Mouse (Mus musculus): ENCODE measurements at regions not wholly inside any gene's neighbourhood (a gene's known extent, or its start where the extent isn't known, plus 50 kb on each side); places are given as distances from the start of the nearest gene placed in this dataset.
"Not testable (repeated sequence)": the region's sequence is repeated elsewhere in the genome, so short reads cannot be mapped to it uniquely, and the experiment has no call there.

- no peak for DNase-seq
Observed at GRCm38 (mm10) chr10:46087766-46088165, 510.1 kb downstream of the Hace1 start.

GRCm38 (mm10) chr10:46100837-46101236 is 523.2 kb downstream of the Hace1 start:
- DNase-seq = no peak

- DNase-seq = no peak
Observed at GRCm38 (mm10) chr10:46108810-46109209, 531.2 kb downstream of the Hace1 start.

DNA sequence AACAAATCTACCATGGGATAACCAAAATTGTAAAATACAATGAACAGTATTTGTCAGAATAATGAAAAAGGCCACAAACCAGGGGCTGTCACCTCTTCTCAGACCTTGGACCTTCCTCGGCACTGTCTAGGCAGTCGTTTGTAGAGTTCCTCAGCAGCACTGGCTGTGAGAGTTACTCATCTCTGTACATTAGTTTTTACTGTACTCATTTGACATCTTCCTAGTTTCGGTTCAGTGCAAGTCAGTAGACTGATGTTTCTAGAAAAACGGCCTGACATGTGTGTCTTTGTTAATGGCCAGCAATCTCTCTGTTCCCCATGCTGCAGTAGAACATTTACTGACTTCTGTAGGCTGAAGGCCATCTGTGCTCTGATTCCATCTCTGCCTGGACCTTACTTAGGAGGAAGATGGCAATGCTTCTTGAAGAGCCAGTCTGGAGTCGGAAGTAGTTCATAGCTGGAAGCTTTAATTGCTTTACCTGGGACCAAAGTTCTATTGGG is 537.1 kb downstream of the Hace1 start:
- DNase-seq = no peak

DNA sequence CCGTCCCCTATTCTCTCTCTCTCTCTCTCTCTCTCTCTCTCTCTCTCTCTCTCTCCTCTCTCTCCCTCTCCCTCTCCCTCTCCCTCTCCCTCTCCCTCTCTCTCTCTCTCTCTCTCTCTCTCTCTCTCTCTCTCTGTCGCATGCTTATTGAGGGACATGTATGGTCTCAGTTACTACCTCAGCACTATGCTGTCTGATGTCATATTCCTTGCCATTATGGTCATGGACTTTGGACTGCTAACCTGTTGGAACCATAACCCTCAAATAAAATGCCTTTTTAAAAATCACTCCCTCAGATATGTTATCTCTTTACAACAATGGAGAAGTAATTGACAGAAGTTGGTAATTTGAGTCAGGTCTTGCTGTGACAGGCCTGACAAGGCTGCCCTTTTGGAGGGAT is 544.8 kb downstream of the Hace1 start:
- not testable (repeated sequence) for DNase-seq

DNA sequence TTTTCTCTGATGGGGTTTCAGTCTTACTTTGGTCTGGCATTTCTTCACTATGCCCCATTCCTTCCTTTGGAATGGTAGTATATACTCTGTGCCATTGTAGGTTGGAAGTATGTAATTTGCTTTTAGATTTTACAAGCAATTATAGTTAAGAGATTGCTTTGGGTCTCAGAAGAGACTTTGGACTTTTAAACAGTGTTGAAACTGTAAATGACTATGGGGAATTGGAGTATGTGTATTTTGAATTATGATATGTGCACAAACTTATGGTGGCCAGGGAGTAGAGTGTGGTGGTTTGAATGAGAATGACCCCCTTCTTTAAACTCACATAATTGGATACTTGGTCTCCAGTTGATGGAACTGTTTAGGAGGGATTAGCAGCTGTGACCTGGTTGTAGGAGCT is 546.2 kb downstream of the Hace1 start:
- DNase-seq = no peak

GRCm38 (mm10) chr10:46135120-46135748 is 557.6 kb downstream of the Hace1 start:
- DNase-seq = no peak

DNA sequence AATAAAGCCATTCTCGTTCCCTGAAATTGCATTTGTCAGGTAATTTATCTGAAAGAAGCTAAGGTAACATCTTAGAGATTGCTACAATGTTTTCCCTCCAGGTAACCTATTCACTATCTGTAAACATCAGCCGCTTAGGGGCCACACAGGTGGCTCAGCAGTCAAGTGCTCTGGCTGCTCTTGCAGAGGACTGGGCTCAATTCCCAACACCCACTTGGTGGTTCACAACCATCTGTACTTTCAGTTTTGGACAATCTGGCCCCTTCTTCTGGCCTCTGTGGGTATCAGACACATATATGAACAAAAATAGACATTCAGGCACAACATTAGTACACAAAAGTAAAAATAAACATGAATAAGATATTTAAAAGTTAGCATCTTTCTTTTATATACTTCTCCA is 596.4 kb downstream of the Hace1 start:
- DNase-seq = no peak

DNA sequence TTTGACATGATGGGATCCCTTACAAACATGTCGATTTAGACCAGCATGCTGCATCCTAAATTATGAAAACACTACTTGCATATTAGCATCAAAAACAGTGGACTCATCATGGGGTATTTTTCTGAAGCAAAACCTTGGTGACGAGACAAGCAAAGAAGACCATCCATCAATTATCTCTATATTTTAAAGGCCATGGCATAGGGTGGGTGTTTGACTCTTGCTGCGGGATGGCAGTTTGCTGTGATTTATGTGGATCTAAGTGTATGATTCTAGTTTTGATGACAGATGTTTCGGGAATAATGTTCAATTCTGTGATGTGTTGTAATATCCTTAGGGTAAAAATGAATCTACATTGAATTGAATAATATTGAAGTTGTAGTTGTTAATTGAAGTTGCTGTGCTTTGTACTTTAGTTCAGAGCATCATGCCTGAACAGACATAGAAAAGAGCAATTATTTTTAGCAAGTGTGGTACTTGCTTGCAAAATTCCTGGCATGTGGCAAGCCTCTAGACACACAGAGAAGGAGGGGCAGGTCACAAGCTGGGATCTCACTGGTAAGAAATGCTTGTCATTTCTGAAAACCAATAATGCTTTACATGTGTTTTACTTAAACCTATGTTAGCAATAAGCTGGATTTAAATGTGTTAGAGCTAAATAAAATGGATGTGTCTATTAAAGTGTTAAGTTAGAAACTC is 608.3 kb downstream of the Hace1 start:
- no peak for DNase-seq

DNA sequence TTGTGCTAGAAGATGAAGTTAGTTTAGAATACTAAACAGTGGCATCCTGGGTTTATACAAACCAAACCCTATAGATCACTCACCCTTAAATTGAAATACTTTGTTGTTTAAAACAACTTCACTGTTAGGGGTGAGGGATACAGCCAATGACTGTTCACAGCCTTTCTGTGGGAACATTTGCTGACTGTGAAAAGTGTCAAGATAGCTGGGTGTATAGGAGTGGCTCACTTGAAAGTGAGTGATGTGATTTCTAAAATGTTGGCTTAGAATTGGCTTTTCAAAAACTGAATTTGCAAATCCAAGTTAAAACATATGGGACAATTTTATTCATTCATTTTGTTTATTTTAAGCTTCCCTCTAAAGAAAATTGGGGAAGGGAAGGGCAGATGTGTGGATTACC is 616.5 kb downstream of the Hace1 start:
- DNase-seq = no peak

DNA sequence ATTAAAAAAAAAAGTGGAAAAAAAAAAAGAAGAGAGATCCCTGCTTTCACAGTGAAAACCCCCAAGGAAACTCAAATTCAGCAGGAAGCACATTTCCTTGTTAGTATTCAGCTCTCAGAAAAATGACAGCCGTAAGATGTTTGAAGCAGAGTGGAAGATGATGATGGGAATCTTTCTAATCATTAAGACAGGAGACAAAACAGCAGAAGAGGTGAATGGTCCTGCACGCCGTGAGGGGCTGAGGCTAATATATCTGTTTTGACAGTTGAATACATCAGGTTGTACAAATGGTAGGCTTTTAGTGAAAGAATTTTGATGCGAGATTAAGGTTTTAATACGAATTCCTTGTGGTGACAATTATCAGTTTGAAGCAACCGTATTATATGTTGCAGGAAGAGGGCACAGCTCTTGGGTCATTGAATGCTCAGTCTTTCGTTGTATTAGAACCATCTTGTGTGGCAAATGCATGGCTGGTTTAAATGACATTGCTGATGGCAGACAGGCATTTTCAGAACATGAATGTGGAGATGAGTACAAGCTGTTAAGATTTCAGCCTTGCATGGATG is 649.3 kb downstream of the Hace1 start:
- no peak for DNase-seq

GRCm38 (mm10) chr10:46229608-46230007 is 652.0 kb downstream of the Hace1 start:
- DNase-seq = no peak

GRCm38 (mm10) chr10:46235581-46235980 is 658.0 kb downstream of the Hace1 start:
- no peak for DNase-seq

- DNase-seq = no peak
Observed at GRCm38 (mm10) chr10:46255575-46255974, 677.9 kb downstream of the Hace1 start.

- no peak for DNase-seq
Observed at GRCm38 (mm10) chr10:46269710-46270109, 692.1 kb downstream of the Hace1 start.

DNA sequence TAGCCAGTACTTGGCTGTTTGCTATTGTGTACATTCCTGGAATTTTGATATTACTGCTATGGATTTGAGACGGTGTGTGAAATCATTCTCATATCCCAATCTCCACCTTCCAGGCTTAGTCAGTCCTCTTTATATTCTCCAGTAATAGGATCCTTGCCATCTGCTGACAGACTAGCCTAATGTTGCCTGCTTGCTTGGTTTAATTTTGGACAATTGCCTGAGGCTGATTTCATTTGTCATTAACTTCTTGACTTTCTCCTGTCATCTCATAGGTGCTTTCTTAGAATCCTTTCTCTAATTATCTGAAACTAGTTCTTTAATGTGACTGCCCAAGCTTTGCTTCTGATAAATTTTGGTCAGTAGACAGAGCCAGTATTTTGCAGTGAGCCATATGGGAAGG is 696.2 kb downstream of the Hace1 start:
- no peak for DNase-seq

DNA sequence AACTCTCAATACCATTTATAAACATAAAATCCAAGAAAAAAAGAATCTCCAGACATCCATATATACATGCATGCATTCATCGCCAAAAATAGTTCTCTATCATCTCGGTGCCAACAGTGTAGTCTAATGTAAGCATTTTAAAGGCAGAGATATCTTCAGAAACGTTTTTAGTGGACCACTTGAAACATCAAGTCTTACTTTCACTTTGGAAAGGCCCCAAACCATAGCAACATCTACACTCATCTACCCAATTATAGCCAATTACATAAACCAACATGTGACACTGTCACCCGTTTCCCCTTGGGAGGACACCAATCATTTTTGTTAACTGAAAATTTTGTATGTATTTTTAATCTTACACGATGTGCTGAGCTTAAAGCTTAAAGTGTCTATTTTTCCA is 716.7 kb downstream of the Hace1 start:
- no peak for DNase-seq

GRCm38 (mm10) chr10:46298352-46298751 is 720.7 kb downstream of the Hace1 start:
- no peak for DNase-seq

GRCm38 (mm10) chr10:46299521-46299920 is 721.9 kb downstream of the Hace1 start:
- DNase-seq = no peak

GRCm38 (mm10) chr10:46320328-46321038 is 742.9 kb downstream of the Hace1 start:
- DNase-seq = no peak

- no peak for DNase-seq
Observed at GRCm38 (mm10) chr10:46321040-46321439, 743.4 kb downstream of the Hace1 start.

GRCm38 (mm10) chr10:46329052-46329451 is 751.4 kb downstream of the Hace1 start:
- no peak for DNase-seq

All from gastrocnemius, postnatal 25 days (tissue).